Mouse (Mus musculus): Measurements from ENCODE around the gene Kidins220. TPM values are rescaled to one million over a fixed set of nuclear protein-coding genes. Genes with fewer than 3 reads are reported as not detected.

Gene Kidins220
- polyA plus RNA-seq (2017; shearing (Covaris generic)) = 73.4 TPM

DNA sequence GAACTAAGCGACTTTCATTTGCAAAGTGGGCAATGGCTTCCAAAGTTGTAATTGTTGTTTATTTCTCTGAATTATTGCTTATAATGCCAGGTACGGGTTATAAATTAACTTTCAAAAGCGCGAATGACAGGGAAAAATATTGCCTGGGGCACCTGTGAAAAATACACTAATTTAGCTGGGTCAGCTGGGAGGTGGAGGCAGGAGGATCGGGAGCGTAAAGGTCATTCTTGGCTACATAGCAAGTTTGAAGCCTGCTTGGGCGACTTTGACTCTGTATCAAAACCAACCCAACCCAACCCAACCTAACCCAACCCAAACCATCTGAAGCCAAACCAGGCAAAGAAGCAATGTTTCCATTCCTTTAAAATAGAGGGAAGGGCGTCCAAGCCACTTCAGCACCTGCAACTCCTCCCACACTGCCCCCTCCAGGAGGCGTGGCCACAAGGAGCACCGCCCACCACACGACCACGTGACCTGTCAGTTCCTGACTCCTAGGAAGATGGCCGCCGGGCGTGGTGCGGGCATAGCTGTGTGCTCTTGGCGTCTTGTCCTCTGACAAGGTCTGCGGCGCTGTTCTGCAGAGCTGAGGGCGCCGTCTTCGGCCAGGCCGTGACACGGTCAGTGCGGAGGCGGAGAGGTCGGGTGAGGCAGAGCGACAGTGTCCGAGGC is at the start of gene Kidins220:
Gene Kidins220 (plus strand): TSS at position 480 of the 669 bp plus-strand sequence.

GRCm38 (mm10) chr12:25097052-25097209 is 122.2 kb downstream of the Kidins220 start, which contains the start of gene Id2:
TSS of gene Id2 (minus strand) at chr12:25097140.

Other genes starting within 250 kb of the Kidins220 start
- gene Mboat2, start 144.0 kb upstream of the Kidins220 start, polyA plus RNA-seq (2017; shearing (Covaris generic)) = not detected
- 115 TPM for gene Id2, start 122.2 kb downstream of the Kidins220 start, polyA plus RNA-seq (2017; shearing (Covaris generic))